Mouse (Mus musculus) cerebellum, postnatal 10 days (tissue): Measurements from ENCODE around the gene Hsdl2.

Experiments
- DNase-seq, 2 experiments: peaks; one replicate each; pipeline ENCODE4 v3.0.0; 2021; ENCODE audit warnings: mixed read lengths in 2 of 2

Gene Hsdl2

GRCm38 (mm10) chr4:59628255-59628654, 46.9 kb downstream of the Hsdl2 start:
- DNase-seq = no peak

GRCm38 (mm10) chr4:59629076-59629874, 47.9 kb downstream of the Hsdl2 start:
- no peak for DNase-seq

DNA sequence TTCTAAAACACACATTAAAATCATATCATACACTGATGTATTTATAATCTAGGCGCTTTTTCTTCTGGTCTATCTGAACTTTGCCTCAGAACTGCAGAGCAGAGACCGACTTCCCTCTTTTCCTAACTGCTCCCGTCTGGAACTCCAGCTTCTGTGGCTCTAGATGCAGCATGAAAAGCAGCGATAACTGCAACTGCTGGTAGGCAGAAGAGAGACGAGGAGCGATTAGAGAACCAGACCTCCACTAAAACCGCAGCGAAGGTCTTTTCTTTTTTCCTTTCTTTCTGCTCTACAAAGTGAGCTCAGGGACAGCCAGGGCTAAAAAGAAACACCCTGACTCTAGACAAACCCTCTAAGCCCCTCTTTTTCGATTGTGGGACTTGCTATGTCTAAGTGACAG, 48.8 kb downstream of the Hsdl2 start:
- no peak for DNase-seq

DNA sequence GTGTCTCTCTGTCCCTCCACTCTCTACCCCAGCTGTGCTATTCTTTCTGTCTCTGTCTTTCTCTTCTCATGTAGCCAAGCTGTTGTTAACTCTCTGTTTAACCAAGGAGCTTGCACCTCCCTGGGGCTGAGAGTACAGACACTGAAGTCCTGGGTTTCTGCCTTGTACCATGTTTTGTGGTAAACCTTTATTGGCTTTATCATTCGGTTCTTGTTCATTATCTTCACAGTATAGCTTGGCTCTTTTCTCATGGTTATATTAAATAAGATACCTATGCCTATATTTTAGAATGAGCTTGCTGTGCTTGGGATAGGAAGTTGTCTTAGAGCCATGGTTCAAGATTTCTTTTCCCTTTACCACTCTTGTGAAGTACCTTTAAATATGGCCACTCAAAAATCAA, 53.2 kb downstream of the Hsdl2 start:
- DNase-seq = no peak

DNA sequence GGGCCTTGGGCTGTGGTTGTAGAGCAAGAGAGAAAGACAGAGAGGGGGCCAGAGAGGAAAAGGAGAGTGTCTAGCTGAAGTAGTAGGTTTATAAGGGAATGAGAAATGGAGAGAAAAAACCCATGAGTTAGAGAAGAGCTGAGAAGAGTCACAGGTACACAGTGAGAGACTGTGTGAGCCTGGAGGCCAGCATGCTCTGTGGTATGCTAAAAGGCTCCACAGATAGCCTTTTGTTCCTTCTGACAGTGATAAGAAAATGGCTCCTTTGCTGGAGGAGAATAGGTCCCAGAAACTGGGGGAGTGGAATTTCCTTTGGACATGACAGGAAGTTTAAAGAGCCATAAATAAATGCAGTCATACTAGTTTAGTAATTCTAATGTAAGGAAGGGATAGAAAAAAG, 57.8 kb downstream of the Hsdl2 start:
- no peak for DNase-seq

GRCm38 (mm10) chr4:59640720-59641119, 59.4 kb downstream of the Hsdl2 start:
- no peak for DNase-seq

GRCm38 (mm10) chr4:59642039-59642438, 60.7 kb downstream of the Hsdl2 start:
- no peak for DNase-seq

- no peak for DNase-seq
Measured at GRCm38 (mm10) chr4:59642657-59643056, 61.3 kb downstream of the Hsdl2 start.

- no peak for DNase-seq
Measured at GRCm38 (mm10) chr4:59644431-59644830, 63.1 kb downstream of the Hsdl2 start.

GRCm38 (mm10) chr4:59644992-59645391, 63.6 kb downstream of the Hsdl2 start:
- DNase-seq = no peak

GRCm38 (mm10) chr4:59645610-59646009, 64.2 kb downstream of the Hsdl2 start:
- no peak for DNase-seq

- no peak for DNase-seq
Measured at GRCm38 (mm10) chr4:59646020-59646696, 64.8 kb downstream of the Hsdl2 start.

- no peak for DNase-seq
Measured at GRCm38 (mm10) chr4:59649119-59649518, 67.8 kb downstream of the Hsdl2 start.

GRCm38 (mm10) chr4:59652166-59652681, 70.9 kb downstream of the Hsdl2 start:
- no peak for DNase-seq

- DNase-seq = peak; percentile 68
Measured at GRCm38 (mm10) chr4:59656061-59656642, 74.8 kb downstream of the Hsdl2 start.

GRCm38 (mm10) chr4:59662163-59662562, 80.8 kb downstream of the Hsdl2 start:
- no peak for DNase-seq

- DNase-seq = no peak
Measured at GRCm38 (mm10) chr4:59663451-59663850, 82.1 kb downstream of the Hsdl2 start.

DNA sequence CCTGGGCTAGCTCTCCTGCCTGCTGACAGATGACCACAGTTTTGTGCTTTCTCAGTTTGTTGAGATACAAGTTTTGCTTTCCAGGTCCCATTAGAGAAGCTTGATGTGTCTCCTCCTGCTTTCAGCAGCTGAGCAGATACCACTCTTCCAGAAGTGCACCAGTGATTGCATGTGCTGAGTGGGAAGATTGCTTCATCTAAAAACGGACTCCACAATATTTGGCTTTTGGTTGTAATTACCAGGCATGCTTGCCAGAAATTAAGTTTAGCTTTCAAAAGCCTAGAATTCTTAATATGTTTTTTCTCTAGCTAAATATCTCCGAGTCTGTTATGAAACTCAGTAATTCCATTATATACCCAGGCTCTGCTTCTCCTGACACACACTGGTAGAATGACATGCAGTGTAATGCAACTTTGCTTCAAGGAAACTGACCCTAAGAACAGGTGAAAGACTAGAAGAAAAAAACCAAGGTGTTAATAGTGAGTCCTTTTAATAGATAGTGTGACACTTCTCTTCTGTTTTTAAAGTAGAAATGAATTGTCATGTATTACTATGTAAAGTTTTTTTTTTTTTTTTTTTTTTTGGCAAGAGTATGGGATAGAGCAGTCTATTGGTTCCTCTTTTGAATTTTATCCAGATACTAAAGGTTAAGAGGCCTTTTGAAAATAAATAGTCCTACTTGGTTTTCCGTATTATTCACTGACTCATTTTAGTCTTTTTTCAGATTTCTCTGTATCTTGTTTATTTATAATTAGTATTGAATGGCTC, 85.4 kb downstream of the Hsdl2 start:
- no peak for DNase-seq

DNA sequence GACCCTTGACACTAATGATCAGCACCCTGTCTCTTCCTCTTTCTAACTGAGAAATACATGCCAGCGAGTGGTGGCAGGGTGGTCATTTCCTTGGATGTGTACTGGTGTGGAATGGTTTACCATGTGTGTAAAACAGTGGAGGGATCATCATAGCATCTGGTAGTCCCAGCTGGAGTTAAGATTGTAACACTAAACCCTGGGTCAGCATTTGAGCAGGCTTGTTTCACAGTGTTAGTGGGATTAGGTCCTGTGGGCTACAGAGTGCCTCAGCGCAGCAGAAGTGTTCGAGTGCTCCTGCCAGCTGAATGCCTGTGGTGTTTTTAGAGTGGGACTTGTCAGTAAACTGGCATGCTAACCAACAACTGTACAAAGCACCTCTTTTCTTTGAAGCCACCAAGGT, 86.7 kb downstream of the Hsdl2 start:
- DNase-seq = peak in 1 of 2 experiments; percentile 23
